Mouse (Mus musculus): ENCODE data around the gene Eif4a1. TPM values are rescaled to one million over a fixed set of nuclear protein-coding genes. Genes with fewer than 3 reads are reported as not detected.

Eif4a1 gene
- total RNA-seq, 1 experiment from 2014 or later: 694 TPM

DNA sequence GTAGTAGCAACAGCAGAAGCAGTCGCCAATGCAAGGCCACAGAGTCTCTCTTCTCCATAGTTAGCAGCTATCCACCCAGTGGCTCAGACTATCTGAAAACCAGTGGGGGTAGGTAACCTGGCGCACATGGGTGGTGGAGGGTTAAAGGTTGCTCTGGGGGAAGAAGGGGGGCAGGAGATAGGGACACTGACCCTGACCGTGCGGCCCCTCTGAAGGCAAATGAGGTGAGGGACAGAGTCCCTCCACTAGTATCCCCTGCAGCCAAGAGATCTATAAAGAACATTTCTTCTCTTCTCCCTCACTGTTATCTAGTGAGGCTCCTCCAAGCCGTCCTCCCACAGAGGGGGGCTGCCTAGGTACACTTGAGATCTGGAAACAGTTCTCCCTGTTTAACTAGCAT is 54.4 kb downstream of the Eif4a1 start, which contains the start of gene Shbg:
Gene Shbg, minus strand, starts transcription at position 101 of the 400 bp plus-strand sequence.
- ATAC-seq (replicated peaks; ENCODE audit: insufficient number of reproducible peaks, low FRiP score, low TSS enrichment, poor library complexity, severe bottlenecking): no peak

Other genes starting within 250 kb of the Eif4a1 start
- gene Dnah2, start 123.3 kb downstream of the Eif4a1 start, total RNA-seq (2017): 1.4 to 6.4 TPM (median 4.7 TPM) in 3 replicates
- 0.49 to 0.96 TPM in 2 of 3 replicates, not detected in the other for gene Efnb3, start 112.2 kb downstream of the Eif4a1 start, total RNA-seq (2017)
- gene Wrap53, start 92.2 kb downstream of the Eif4a1 start, total RNA-seq (2017): 2.8 to 9.4 TPM (median 3.8 TPM) in 3 replicates
- gene Trp53, start 92.1 kb downstream of the Eif4a1 start, total RNA-seq (2017): 11.9 to 26.9 TPM (median 24.5 TPM) in 3 replicates
- not detected in 3 replicates for gene Atp1b2, start 66.5 kb downstream of the Eif4a1 start, total RNA-seq (2017)
- gene Shbg, start 54.5 kb downstream of the Eif4a1 start, total RNA-seq (2017): not detected in 3 replicates
- 0.67 TPM in 1 of 3 replicates, not detected in the others for gene Sat2, start 50.4 kb downstream of the Eif4a1 start, total RNA-seq (2017)
- gene Fxr2, start 39.4 kb downstream of the Eif4a1 start, total RNA-seq (2017): 64.6 to 83.5 TPM (median 67.9 TPM) in 3 replicates
- gene Sox15, start 17.1 kb downstream of the Eif4a1 start, total RNA-seq (2017): 4.1 to 8.2 TPM in 2 of 3 replicates, not detected in the other
- gene Mpdu1, start 9.8 kb downstream of the Eif4a1 start, total RNA-seq (2017): 32.9 to 56.3 TPM (median 49.2 TPM) in 3 replicates
- 203 to 221 TPM (median 207 TPM) in 3 replicates for gene Cd68, start 6.3 kb downstream of the Eif4a1 start, total RNA-seq (2017)
- gene Senp3, start 9.7 kb upstream of the Eif4a1 start, total RNA-seq (2017): 67.5 to 144 TPM (median 118 TPM) in 3 replicates
- gene Tnfsf13, start 13.4 kb upstream of the Eif4a1 start, total RNA-seq (2017): 40.3 to 90.5 TPM (median 78.8 TPM) in 3 replicates
- gene Tnfsf12, start 23.4 kb upstream of the Eif4a1 start, total RNA-seq (2017): 2.5 to 23.1 TPM (median 10.7 TPM) in 3 replicates
- 23.9 to 50.5 TPM (median 24.3 TPM) in 3 replicates for gene Tnfsfm13, start 23.7 kb upstream of the Eif4a1 start, total RNA-seq (2017)
- 21.5 to 120 TPM (median 48.7 TPM) in 3 replicates for gene Polr2a, start 86.2 kb upstream of the Eif4a1 start, total RNA-seq (2017)
- not detected in 3 replicates for gene Slc35g3, start 89.5 kb upstream of the Eif4a1 start, total RNA-seq (2017)
- gene Zbtb4, start 93.5 kb upstream of the Eif4a1 start, total RNA-seq (2017): 6.6 to 23.7 TPM (median 7.7 TPM) in 3 replicates
- 2.3 to 5.8 TPM (median 2.7 TPM) in 3 replicates for gene Chrnb1, start 123.5 kb upstream of the Eif4a1 start, total RNA-seq (2017)
- 0.64 TPM in 1 of 3 replicates, not detected in the others for gene Fgf11, start 129.4 kb upstream of the Eif4a1 start, total RNA-seq (2017)
- not detected in 3 replicates for gene Tmem102, start 133.2 kb upstream of the Eif4a1 start, total RNA-seq (2017)
- not detected in 3 replicates for gene Gm39566, start 142.9 kb upstream of the Eif4a1 start, total RNA-seq (2017)
- 0.29 TPM in 1 of 3 replicates, not detected in the others for gene Spem2, start 146.0 kb upstream of the Eif4a1 start, total RNA-seq (2017)
- gene Spem1, start 149.8 kb upstream of the Eif4a1 start, total RNA-seq (2017): not detected in 3 replicates
- 0.10 to 0.29 TPM (median 0.11 TPM) in 3 replicates for gene Nlgn2, start 165.4 kb upstream of the Eif4a1 start, total RNA-seq (2017)
- 35.3 to 85.7 TPM (median 75.7 TPM) in 3 replicates for gene Tmem256, start 166.1 kb upstream of the Eif4a1 start, total RNA-seq (2017)
- 0.53 to 3.8 TPM (median 2.8 TPM) in 3 replicates for gene Plscr3, start 174.0 kb upstream of the Eif4a1 start, total RNA-seq (2017)
- not detected in 3 replicates for gene Tnk1, start 186.3 kb upstream of the Eif4a1 start, total RNA-seq (2017)
- not detected in 3 replicates for gene Tmem95, start 205.6 kb upstream of the Eif4a1 start, total RNA-seq (2017)
- 1.6 to 9.9 TPM (median 2.5 TPM) in 3 replicates for gene Kctd11, start 209.0 kb upstream of the Eif4a1 start, total RNA-seq (2017)
- 83.6 to 201 TPM (median 84.0 TPM) in 3 replicates for gene Acap1, start 223.1 kb upstream of the Eif4a1 start, total RNA-seq (2017)
- 0.87 TPM in 1 of 3 replicates, not detected in the others for gene 2810408A11Rik, start 228.6 kb upstream of the Eif4a1 start, total RNA-seq (2017)
- 16.1 to 57.8 TPM (median 24.6 TPM) in 3 replicates for gene Neurl4, start 228.6 kb upstream of the Eif4a1 start, total RNA-seq (2017)
- gene Gps2, start 241.5 kb upstream of the Eif4a1 start, total RNA-seq (2017): 85.4 to 110 TPM (median 101 TPM) in 3 replicates
- 255 to 299 TPM (median 276 TPM) in 3 replicates for gene Eif5a, start 249.5 kb upstream of the Eif4a1 start, total RNA-seq (2017)

Measured in monocyte, adult 5-6 weeks (primary cell).